Mouse (Mus musculus): ENCODE measurements around the gene Dek.

DNA sequence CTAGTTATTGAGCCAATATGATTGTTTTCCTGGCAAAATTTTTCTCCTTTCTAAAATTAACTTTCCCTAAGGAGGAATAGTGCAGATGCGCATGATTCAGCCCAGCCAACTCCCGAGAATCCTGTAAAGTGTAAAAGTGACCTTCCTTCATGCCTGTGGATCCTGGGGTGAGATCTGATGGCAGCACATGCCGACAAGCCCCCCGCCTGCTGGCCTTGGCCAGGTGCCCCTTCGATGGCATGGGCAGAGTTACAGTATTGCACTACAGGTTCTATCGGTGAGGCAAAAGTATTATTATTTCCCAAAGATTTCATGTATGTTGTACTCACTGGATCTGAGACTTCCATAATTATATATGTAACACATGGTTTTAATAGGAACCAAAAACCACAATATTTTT is 19.0 kb upstream of the Dek start:
- TF ChIP-seq CTCF (IDR thresholded peaks at IDR 0.05; ENCODE audit: low read depth, low read length) (no peak), POLR2A (IDR thresholded peaks at IDR 0.05; ENCODE audit: insufficient read depth, low read length) (no peak), EP300 (IDR thresholded peaks at IDR 0.05; ENCODE audit: insufficient read depth, low read depth, low read length) (no peak)
